Mouse (Mus musculus) MEL (cell line): Measurements from ENCODE around the gene Kdm5b.

ENCODE experiments used
- CTCF ChIP-seq, 3 experiments: IDR thresholded peaks in 2 of 3; conservative IDR thresholded peaks in 1 of 3; 2 replicates each; pipeline ENCODE4 v1.5.1; 2011 to 2012; ENCODE audit warnings: low read length in 3 of 3, low read depth in 2 of 3, mild to moderate bottlenecking in 2 of 3, improper control_type of control experiment in 1 of 3, inconsistent platforms in 1 of 3, mixed read lengths in 1 of 3, moderate library complexity in 1 of 3; ENCODE audit not compliant: control insufficient read depth in 1 of 3, insufficient read depth in 1 of 3, poor library complexity in 1 of 3, severe bottlenecking in 1 of 3
- E2F4 ChIP-seq: IDR thresholded peaks from 2 replicates; pipeline ENCODE4 v1.6.1; 2011; ENCODE audit warnings: low read depth, low read length, improper control_type of control experiment, borderline replicate concordance
- GABPA ChIP-seq: IDR thresholded peaks from 2 replicates; pipeline ENCODE4 v1.6.1; 2012; ENCODE audit warnings: low read depth, mild to moderate bottlenecking, inconsistent platforms, low read length, improper control_type of control experiment, moderate library complexity
- RCOR1 ChIP-seq: IDR thresholded peaks from 2 replicates; pipeline ENCODE4 v1.6.1; 2012; ENCODE audit warnings: low read depth, mild to moderate bottlenecking, inconsistent platforms, low read length, improper control_type of control experiment
- SIN3A ChIP-seq: IDR thresholded peaks from 2 replicates; pipeline ENCODE4 v1.6.1; 2012; ENCODE audit warnings: low read length, improper control_type of control experiment, inconsistent platforms
- ZKSCAN1 ChIP-seq: IDR thresholded peaks from 2 replicates; pipeline ENCODE4 v1.6.1; 2012; ENCODE audit warnings: low read depth, mild to moderate bottlenecking, inconsistent platforms, low read length, improper control_type of control experiment, moderate library complexity

- TF ChIP-seq ZKSCAN1 = no peak
- no peak for TF ChIP-seq CTCF (IDR thresholded peaks at IDR 0.05 in 2 of 3, conservative IDR thresholded peaks at IDR 0.05 in 1 of 3; ENCODE audit: control insufficient read depth in 1 of 3, insufficient read depth in 1 of 3, low read depth in 2 of 3, low read length in 3 of 3, poor library complexity in 1 of 3, severe bottlenecking in 1 of 3)
- TF ChIP-seq E2F4 = no peak
- no peak for TF ChIP-seq GABPA
- TF ChIP-seq RCOR1 = no peak
- TF ChIP-seq SIN3A = no peak
Measured at GRCm38 (mm10) chr1:134555240-134555870, 4.6 kb upstream of the Kdm5b start.
